Comparison of ENCODE assay signal across 8 mouse cellular contexts in the genomic region with DNA sequence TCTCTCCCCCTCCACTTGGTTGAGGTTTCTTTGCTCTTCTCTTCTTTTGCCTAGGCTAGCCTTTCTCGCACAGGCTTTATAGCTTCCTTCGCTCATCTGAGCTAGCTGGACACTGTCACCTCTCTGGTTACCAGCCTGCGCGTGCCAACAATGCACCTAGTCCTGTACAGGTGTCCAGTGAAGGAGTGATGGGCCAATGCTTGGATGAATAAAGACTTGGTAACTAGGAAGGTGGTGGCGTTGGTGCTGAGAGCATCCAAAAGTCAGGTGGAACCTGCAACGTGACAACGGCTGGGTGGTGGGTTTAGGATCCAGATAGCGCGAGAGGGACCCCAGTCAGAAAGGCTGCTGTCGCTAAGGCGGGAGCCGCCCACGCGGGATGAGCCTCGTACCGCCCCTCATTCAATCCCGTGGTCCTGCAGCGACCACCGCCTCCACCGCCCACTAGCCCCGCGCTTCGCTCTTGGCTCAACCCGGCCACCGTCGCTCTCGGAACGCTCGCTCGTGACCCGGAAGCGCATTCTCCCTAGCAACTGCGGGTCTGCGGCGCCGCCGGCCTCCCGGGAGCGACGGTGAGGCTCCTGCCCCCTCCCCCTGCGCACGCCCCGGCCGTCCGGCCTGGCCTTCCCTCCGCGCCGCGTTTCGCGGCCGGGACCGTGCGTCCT. TPM values are rescaled to one million over a fixed set of nuclear protein-coding genes. Genes with fewer than 3 reads are reported as not detected.
DNase-seq lines count a peak whose midpoint lies in the region; ATAC-seq and TF ChIP-seq lines count a peak whose summit lies in the region.

Gene Dis3l2, plus strand, starts transcription at position 509 of the 665 bp plus-strand sequence.

- no peaks in the 10 kb centered on the region for H3K36me3 ChIP-seq in hindbrain, embryonic 10.5 days
- H3K36me3 ChIP-seq in lung, postnatal 0 days (ENCODE audit: insufficient read depth, low read length) = no peaks in the 10 kb centered on the region

- no peak for TF ChIP-seq EP300 in lung, postnatal 0 days (IDR thresholded peaks at IDR 0.05)

- no peak for TF ChIP-seq CTCF in lung, postnatal 0 days (IDR thresholded peaks at IDR 0.05)

- H3K27ac ChIP-seq in hindbrain, embryonic 10.5 days = peak within 1 kb of the TSS; percentile 97
- peak within 1 kb of the TSS; percentile 92 for H3K27ac ChIP-seq in lung, postnatal 0 days (ENCODE audit: low read length)

- 3% methylated on average over 54 of the region's 54 CpGs for WGBS in hindbrain, embryonic 10.5 days
- 4% methylated on average over 43 of the region's 54 CpGs for WGBS in lung, postnatal 0 days

- H3K4me1 ChIP-seq in hindbrain, embryonic 10.5 days (replicated peaks) = peaks cover 32% of the 10 kb centered on the region
- H3K4me1 ChIP-seq in lung, postnatal 0 days (ENCODE audit: insufficient read depth, low read depth, low read length) = peaks cover 4% of the 10 kb centered on the region; the same call in 1 of the 2 replicates

- H3K9me3 ChIP-seq in hindbrain, embryonic 10.5 days = no peaks in the 10 kb centered on the region
- no peaks in the 10 kb centered on the region for H3K9me3 ChIP-seq in lung, postnatal 0 days (ENCODE audit: low read length)

- peak; percentile 89 for ATAC-seq in frontal cortex, adult (ENCODE audit: low TSS enrichment)
- peak; percentile 98 for ATAC-seq in lung, postnatal 0 days

- peak within 1 kb of the TSS; percentile 95 for H3K4me3 ChIP-seq in hindbrain, embryonic 10.5 days
- H3K4me3 ChIP-seq in lung, postnatal 0 days (ENCODE audit: low read depth, low read length) = peak within 1 kb of the TSS; percentile 92

- peak; percentile 43 for DNase-seq in MEL-GATA-1-ER (ENCODE audit: extremely low read depth, low read depth)
- peak; percentile 84 for DNase-seq in cerebellum, adult 8-10 months
- peak; percentile 92 for DNase-seq in hindbrain, embryonic 10.5 days (ENCODE audit: low spot score)
- peak; percentile 87 for DNase-seq in layer of hippocampus, adult 9-11 months
- peak; percentile 92 for DNase-seq in lung, postnatal 0 days (ENCODE audit: low spot score)
- DNase-seq in ovary, postnatal 14 days (ENCODE audit: low spot score) = peak; percentile 77
- DNase-seq in thymus, postnatal 14 days = peak; percentile 86

- H3K9ac ChIP-seq in lung, postnatal 0 days (replicated peaks; ENCODE audit: low read depth) = peak within 1 kb of the TSS; percentile 92

- H3K4me2 ChIP-seq in lung, postnatal 0 days (replicated peaks; ENCODE audit: low read depth, low read length) = peak within 1 kb of the TSS; percentile 69

- H3K27me3 ChIP-seq in hindbrain, embryonic 10.5 days (ENCODE audit: insufficient read depth, poor library complexity, severe bottlenecking) = no peaks in the 10 kb centered on the region
- H3K27me3 ChIP-seq in lung, postnatal 0 days (replicated peaks; ENCODE audit: insufficient read depth, low read length) = no peaks in the 10 kb centered on the region

RNA-seq across cellular contexts. Expression of gene Dis3l2, which starts in this region (rescaled TPM):
- polyA plus RNA-seq in hindbrain, embryonic 10.5 days (2016; fragmentation: Nextera tagmentation; extraction: Ambion mirVana) = 33.0 and 35.7 TPM in 2 replicates
- 13.5 and 14.1 TPM in 2 replicates for polyA plus RNA-seq in lung, postnatal 0 days (2015; fragmentation: Nextera tagmentation; extraction: Ambion mirVana)

Comparison
In these comparisons a context has a peak if more than half of its experiments do, and no peak if none do; other contexts are left out.
1. Peak in every context shown above with its lines: DNase-seq, ATAC-seq, H3K4me3 ChIP-seq and H3K27ac ChIP-seq.